In genomic region chr13:112188741-112189476, GRCm38 (mm10) we compare ENCODE assay signal across 15 mouse cellular contexts.
A peak's percentile ranks its signal among the peaks of the same experiment; 100 is the strongest.
DNase-seq lines count a peak whose midpoint lies in the region; ATAC-seq and TF ChIP-seq lines count a peak whose summit lies in the region.
"Had no signal": no experiment of that assay in that cellular context is flagged by ENCODE, and none has a peak within 500 bp of the region (broad histone marks: within the 10 kb centered on the region; RNA-seq: fewer than 3 reads in every experiment).

No protein-coding gene starts in this region.

- no peak overlapping the region; the same call in 1 of the 2 replicates for H3K9ac ChIP-seq in heart, postnatal 0 days (replicated peaks; ENCODE audit: low read depth, low read length)
- H3K9ac ChIP-seq in midbrain, embryonic 11.5 days (ENCODE audit: low read length) = no peak overlapping the region
- H3K9ac ChIP-seq in midbrain, embryonic 13.5 days (replicated peaks) = no peak overlapping the region
- H3K9ac ChIP-seq: forebrain, postnatal 0 days; hindbrain, embryonic 15.5 days; liver, embryonic 13.5 days had no signal

- no peaks in the 10 kb centered on the region for H3K9me3 ChIP-seq in heart, postnatal 0 days (replicated peaks; ENCODE audit: control insufficient read depth, low read length)
- H3K9me3 ChIP-seq in midbrain, embryonic 11.5 days (ENCODE audit: control insufficient read depth, low read length) = no peaks in the 10 kb centered on the region
- H3K9me3 ChIP-seq in midbrain, embryonic 13.5 days = no peaks in the 10 kb centered on the region
- H3K9me3 ChIP-seq: hindbrain, embryonic 15.5 days; liver, embryonic 13.5 days had no signal

- DNase-seq in adrenal gland, adult (ENCODE audit: inconsistent age in 2 of 2, low spot score in 1 of 2) = peak; percentile 84 to 92
- no peak for DNase-seq in adrenal gland, postnatal 4 days (ENCODE audit: low spot score in 2 of 2)
- DNase-seq in heart, postnatal 0 days (ENCODE audit: low spot score) = no peak
- DNase-seq in heart, postnatal 14 days = no peak
- peak; percentile 28 for DNase-seq in midbrain, embryonic 11.5 days (ENCODE audit: low spot score, missing footprints)
- DNase-seq in thymus, postnatal 0 days (ENCODE audit: low spot score) = no peak
- DNase-seq: embryo, embryonic 11 days; forebrain, postnatal 0 days; gastrocnemius, postnatal 36 days; liver, embryonic 13.5 days; right cerebral cortex, postnatal 14 days had no signal

- H3K36me3 ChIP-seq in heart, postnatal 0 days (replicated peaks; ENCODE audit: control insufficient read depth, insufficient read depth, low read length) = no peaks in the 10 kb centered on the region
- no peaks in the 10 kb centered on the region for H3K36me3 ChIP-seq in midbrain, embryonic 11.5 days (ENCODE audit: control insufficient read depth, insufficient read depth, low read length)
- no peaks in the 10 kb centered on the region for H3K36me3 ChIP-seq in midbrain, embryonic 13.5 days
- H3K36me3 ChIP-seq in small intestine, adult 2 months (ENCODE audit: control insufficient read depth, insufficient read depth, low read length) = no peaks in the 10 kb centered on the region
- H3K36me3 ChIP-seq: hindbrain, embryonic 15.5 days; liver, embryonic 13.5 days had no signal

- no peak overlapping the region for H3K4me2 ChIP-seq in heart, postnatal 0 days (ENCODE audit: low read depth, low read length)
- no peak overlapping the region for H3K4me2 ChIP-seq in midbrain, embryonic 11.5 days
- no peak overlapping the region for H3K4me2 ChIP-seq in midbrain, embryonic 13.5 days (replicated peaks)
- H3K4me2 ChIP-seq: hindbrain, embryonic 15.5 days; liver, embryonic 13.5 days had no signal

- H3K4me3 ChIP-seq in heart, postnatal 0 days (ENCODE audit: low read depth, low read length) = no peak overlapping the region
- no peak overlapping the region for H3K4me3 ChIP-seq in midbrain, embryonic 11.5 days (ENCODE audit: low read depth, low read length)
- no peak overlapping the region for H3K4me3 ChIP-seq in midbrain, embryonic 13.5 days (replicated peaks)
- H3K4me3 ChIP-seq in small intestine, adult 2 months (ENCODE audit: low read depth, low read length) = no peak overlapping the region
- H3K4me3 ChIP-seq: hindbrain, embryonic 15.5 days; liver, embryonic 13.5 days; megakaryocyte, embryonic 14.5 days had no signal

- no peak for TF ChIP-seq EP300 in heart, postnatal 0 days (IDR thresholded peaks at IDR 0.05; ENCODE audit: low read depth)

- intact Hi-C loops in heart, postnatal 14 days (cut with DNase I) = no loop called here

- no peak for TF ChIP-seq CTCF in heart, postnatal 0 days (IDR thresholded peaks at IDR 0.05; ENCODE audit: low read depth)
- no peak for TF ChIP-seq CTCF in small intestine, adult 2 months (IDR thresholded peaks at IDR 0.05; ENCODE audit: extremely low read depth, insufficient read length, insufficient replicate concordance, low read depth, low read length)

- no peaks in the 10 kb centered on the region for H3K27me3 ChIP-seq in heart, postnatal 0 days (ENCODE audit: control insufficient read depth, insufficient read depth, low read length)
- H3K27me3 ChIP-seq in midbrain, embryonic 11.5 days (ENCODE audit: control insufficient read depth, insufficient read depth, low read length) = no peaks in the 10 kb centered on the region; the same call in 1 of the 2 replicates
- no peaks in the 10 kb centered on the region for H3K27me3 ChIP-seq in midbrain, embryonic 13.5 days
- no peaks in the 10 kb centered on the region for H3K27me3 ChIP-seq in small intestine, adult 2 months (ENCODE audit: control insufficient read depth, insufficient read depth, low read length)
- H3K27me3 ChIP-seq: hindbrain, embryonic 15.5 days; liver, embryonic 13.5 days; megakaryocyte, embryonic 14.5 days had no signal

- WGBS in heart, postnatal 0 days = 73% methylated on average over 18 of the region's 18 CpGs
- 93% methylated on average over 18 of the region's 18 CpGs for WGBS in midbrain, embryonic 11.5 days
- 93% methylated on average over 18 of the region's 18 CpGs for WGBS in midbrain, embryonic 13.5 days
- WGBS in small intestine, adult 2 months = 39% methylated on average over 18 of the region's 18 CpGs

- ATAC-seq in heart, postnatal 0 days (ENCODE audit: insufficient read depth, low read depth) = no peak
- no peak for ATAC-seq in midbrain, embryonic 11.5 days (ENCODE audit: low FRiP score)
- no peak for ATAC-seq in midbrain, embryonic 13.5 days
- ATAC-seq: forebrain, postnatal 0 days had no signal

- peak overlapping the region; percentile 70 for H3K27ac ChIP-seq in heart, postnatal 0 days (ENCODE audit: low read depth)
- no peak overlapping the region for H3K27ac ChIP-seq in midbrain, embryonic 11.5 days (ENCODE audit: low read depth, low read length)
- no peak overlapping the region for H3K27ac ChIP-seq in midbrain, embryonic 13.5 days
- peak overlapping the region; percentile 12 for H3K27ac ChIP-seq in small intestine, adult 2 months (ENCODE audit: insufficient read depth, low read depth, low read length)
- H3K27ac ChIP-seq: hindbrain, embryonic 15.5 days; liver, embryonic 13.5 days had no signal

- peaks cover 29% of the 10 kb centered on the region for H3K4me1 ChIP-seq in heart, postnatal 0 days (ENCODE audit: control insufficient read depth, insufficient read depth)
- no peaks in the 10 kb centered on the region for H3K4me1 ChIP-seq in midbrain, embryonic 11.5 days (ENCODE audit: control insufficient read depth, insufficient read depth, low read length)
- H3K4me1 ChIP-seq in midbrain, embryonic 13.5 days (replicated peaks) = peaks cover 6% of the 10 kb centered on the region
- peaks cover 28% of the 10 kb centered on the region; the same call in 1 of the 2 replicates for H3K4me1 ChIP-seq in small intestine, adult 2 months (ENCODE audit: control insufficient read depth, insufficient read depth, insufficient read length, low read length)
- H3K4me1 ChIP-seq: megakaryocyte, embryonic 14.5 days had no signal

- TF ChIP-seq POLR2A in small intestine, adult 2 months (IDR thresholded peaks at IDR 0.05; ENCODE audit: low read depth, low read length) = no peak

Comparison
In these comparisons a context has a peak if more than half of its experiments do, and no peak if none do; other contexts are left out.
1. DNase-seq: peak in adrenal gland, adult (2 of 2) and midbrain, embryonic 11.5 days (single experiment); none in adrenal gland, postnatal 4 days (0 of 2), heart, postnatal 0 days (single experiment), heart, postnatal 14 days (0 of 2) and thymus, postnatal 0 days (single experiment).
2. H3K27ac ChIP-seq: peak in heart, postnatal 0 days (single experiment) and small intestine, adult 2 months (single experiment); none in midbrain, embryonic 11.5 days (single experiment) and midbrain, embryonic 13.5 days (single experiment).